Mouse (Mus musculus) testis, postnatal 10 days (tissue): ENCODE measurements around the gene Atp9a.

Experiments used
- DNase-seq: peaks from one replicate; pipeline ENCODE4 v3.0.0; 2021; ENCODE audit warnings: low spot score

Gene Atp9a

DNA sequence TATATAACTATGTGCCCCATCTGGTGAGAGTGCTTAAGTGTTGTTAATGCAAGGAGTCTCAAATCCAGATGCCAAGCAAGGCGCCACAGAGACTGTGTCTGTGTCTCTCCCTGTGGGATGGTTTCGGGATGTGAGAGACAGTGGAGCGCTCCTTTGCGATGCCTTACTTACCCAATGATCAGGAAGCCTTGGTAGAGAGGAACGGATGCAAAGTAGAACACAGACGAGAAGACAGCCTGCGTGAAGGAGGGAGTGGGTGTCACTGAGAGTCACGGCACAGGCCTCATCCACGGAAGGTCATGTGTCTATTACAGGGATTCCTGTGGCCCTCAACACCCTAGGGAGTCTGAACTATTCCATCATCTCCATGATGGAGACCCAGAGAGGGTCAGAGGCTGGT is 101.7 kb downstream of the Atp9a start:
- no peak for DNase-seq

DNA sequence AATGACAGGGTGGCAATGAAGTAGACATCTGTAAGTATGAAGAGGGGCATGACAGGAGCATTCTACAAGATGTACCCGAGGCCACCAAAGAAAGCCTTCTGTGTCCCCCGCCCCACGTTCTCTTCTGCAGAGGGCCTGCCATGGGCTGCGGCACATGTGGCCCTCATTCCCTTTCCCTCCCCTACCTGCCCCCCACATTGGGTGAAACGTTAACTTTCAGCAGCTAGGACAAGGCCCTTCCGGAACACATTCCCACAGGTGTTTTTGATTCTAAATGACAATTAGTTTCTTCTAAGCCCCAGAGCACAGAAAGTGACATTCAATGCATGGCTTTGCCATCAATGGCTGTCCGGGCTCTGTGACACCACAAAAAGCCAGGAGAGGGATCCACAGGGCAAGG is 107.3 kb downstream of the Atp9a start:
- DNase-seq = no peak

DNA sequence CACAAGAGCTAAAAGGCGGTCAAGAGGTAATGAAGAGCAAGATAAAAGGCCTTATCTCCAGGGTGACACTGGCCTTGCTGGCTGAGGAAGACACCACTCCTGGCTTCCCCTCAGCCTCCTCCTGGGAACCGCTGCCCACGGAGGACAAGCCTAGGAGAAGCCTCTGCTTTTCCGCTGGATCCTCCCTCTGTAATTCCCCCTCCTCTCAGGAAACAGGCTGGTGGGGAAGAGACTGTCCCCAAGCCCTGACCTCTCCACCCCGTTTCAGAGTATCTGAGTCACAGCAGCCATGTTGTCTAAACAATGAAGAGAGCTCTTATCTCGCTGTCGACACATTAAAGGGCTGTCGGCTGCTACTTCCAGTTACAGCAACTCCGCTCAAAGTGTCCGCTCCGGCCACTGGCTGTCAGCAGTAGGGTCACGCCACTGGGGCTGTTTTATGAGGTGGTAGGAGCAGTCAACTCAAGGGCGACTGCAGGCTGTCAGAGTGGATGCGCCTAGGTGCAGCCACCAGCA is 108.8 kb downstream of the Atp9a start:
- DNase-seq = no peak

DNA sequence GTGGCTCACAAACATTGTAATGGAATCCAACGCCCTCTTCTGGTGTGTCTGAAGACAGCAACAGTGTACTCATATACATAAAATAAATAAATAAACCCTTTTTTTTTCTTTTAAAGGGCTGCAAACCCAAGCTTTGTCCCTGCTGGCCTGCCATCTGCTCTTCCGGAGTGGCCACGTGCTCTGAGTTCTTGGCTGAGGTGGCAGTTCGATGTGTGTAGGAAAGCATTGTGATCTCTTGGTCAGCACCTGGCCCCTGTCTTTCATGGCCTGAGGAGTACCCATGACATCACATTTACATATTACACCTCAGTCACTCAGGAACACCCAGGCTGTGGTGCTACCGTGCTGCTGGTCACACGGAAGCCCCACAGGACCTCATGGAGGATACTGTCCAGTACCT is 109.7 kb downstream of the Atp9a start:
- no peak for DNase-seq

DNA sequence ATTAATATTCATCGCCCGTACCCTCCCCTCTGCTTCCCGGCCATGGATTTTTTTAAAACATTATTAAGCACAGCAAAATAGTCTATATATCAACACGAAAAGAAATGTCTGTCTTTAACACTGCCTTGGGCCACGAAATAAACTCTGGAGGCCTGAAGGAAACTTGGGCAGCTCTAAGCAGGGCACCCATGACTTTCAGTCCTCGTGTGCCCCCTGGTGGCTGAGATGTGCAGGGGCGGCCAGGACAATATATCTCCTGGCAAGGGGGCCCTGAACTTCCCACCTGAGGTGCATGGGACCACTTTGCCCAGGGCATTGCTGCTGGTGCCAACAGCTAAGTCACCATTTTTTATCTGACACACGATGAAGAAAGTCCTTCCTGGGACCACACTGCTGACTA is 113.4 kb downstream of the Atp9a start:
- peak; percentile 93 for DNase-seq

DNA sequence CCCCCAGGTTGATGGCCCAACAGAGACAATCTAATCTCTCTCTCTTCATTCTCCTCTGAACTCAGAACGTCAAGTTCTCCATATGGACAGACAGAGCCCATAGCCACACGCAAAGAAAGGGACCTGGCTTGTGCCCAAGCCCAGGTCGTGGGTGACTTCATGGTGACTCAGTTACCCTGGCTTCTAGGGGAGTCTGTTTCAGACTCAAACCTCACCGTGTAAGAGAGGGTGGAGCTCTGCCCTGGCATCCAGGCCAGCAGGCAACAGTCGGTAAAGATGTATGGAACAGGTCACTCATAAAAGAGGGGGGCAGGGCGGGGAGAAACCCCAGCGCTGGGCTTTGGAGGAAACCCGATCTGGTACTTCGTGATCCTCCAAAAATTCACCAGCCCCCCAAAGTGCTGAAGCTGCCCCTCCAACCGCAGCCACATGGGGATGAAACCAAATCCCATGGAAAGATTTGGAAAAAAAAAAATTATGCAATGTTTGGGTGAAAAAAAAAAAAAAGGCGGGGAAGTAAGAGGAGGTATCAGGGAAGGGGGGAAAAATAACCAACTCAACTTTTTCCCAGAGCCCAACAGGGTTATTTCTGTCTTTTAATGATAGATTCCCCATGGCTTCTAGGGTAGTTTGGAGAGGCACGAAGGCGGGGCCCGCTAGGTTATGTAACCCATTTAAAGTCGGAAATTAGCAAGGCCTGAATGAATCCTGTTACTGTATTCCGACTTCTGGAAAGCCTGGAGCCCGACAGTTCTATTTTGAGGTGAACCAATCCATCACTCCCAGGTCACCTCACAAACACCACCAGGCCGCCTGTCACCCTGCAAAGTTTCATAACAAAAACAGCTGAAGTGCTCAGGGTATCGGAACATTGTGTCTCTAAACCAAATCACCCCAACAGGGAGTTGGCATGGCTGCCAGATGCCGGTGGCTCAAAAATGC is 114.1 kb downstream of the Atp9a start:
- DNase-seq = no peak

DNA sequence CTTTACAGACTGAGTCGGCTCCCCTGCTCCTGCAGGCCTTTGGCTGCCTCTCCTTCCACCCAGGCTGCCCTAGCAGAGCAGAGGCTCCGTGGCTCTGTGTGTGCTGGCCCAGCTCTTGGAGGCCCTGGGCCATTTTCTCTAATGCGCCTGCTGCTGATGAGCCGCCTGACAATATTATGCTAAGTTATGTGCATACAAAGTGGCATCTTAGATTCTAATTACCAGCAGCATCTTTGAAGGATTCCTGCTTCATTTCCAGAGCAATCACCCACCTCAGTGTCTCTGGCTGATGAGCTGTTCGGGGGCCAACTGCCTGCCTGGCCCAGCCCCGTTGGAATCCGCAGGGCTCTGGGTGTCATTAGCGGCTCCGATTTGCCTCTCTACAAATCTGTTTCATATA is 115.8 kb downstream of the Atp9a start:
- DNase-seq = no peak

DNA sequence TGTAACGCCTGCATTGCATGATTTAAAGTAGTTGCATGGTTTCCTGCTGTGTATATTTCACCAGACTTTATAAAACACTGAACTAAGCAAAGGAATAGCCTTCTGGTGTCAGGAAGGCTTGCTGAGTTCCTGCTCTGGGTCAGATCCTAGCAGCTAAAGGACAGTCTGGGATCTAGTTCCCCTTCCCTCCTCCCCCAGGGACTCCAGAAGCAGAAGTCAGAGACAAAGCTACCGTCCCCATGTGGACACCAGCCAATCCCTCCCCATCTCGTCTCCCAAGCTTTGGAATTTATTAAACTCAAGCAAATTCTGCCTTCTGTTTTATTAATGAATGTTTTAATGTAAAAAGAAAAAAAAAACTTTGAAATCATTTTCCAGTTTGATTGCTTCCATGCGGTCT is 117.1 kb downstream of the Atp9a start:
- no peak for DNase-seq

DNA sequence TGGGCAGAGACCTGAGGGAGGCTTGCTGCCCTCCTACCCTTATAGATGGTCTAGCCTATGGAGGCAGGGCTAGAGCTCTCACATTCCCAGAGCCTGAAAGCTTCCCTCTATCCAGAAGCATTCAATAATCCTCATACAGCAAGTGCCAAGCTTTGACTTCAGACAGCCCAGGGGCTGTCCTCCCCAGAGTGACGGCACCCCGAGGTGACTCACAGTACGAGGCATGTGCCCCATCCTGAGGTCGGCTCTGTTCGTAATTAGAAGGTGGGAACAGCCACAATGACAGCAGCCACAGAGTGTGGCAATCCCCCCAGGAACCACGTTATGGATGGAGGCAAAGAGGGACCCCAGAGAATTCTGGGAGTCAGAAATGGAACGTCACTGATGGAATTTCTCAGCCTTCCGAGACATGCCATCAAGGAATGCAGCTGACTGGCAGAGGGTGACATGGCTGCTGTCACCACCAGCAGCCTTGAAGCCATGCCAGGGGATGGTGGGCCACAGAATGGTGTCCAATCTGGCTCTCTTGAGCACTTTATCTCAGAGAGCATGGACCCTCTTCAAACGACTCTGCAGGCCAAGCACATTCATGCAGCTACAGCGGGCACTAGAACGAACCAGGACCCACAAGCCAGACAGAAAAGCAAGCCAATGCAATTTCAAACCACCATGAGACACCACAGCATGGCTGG is 121.0 kb downstream of the Atp9a start:
- no peak for DNase-seq

DNA sequence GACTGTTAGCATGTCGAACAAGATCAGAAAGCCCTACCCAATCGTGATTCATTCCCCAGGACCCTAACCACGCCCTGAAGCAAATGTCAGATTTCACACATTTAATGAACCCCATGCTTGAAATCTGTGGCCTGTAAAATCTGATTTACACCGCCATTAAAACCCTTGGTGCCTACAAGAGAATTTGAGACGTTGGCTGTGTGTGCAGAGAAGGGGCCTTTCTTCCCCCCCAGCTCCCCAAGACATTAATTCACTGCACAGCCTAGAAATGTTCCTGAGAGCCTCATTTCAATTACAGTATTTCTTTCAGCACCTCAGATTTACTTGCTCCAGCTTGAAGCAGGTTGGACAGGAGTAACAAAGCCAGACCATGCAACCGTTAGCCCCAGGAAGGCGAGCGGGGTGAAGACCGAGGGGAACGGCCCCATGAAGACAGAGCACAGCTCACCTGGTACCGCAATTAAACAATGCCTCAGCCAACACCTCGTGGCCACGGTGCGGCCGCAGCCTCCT is 123.9 kb downstream of the Atp9a start:
- no peak for DNase-seq

DNA sequence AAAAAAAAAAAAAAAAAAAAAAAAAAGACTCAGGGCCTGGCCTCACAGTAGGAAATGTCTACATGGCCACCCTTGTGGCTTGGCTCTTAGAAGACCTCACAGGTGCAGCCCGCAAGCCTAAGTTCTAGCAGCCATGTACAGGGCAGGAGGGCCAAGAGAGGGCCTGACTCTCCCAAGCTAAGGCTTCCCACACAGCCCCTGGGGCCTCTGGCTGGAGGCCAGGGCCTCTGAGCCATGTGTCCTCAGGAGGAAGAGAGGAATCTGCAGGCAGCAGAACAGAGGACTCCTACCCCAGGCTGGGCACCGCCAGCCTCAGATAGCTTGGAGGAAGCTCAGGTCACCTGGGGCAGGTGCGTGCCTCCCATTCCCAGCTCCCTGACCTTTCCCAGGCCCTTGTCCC is 127.0 kb downstream of the Atp9a start:
- no peak for DNase-seq

DNA sequence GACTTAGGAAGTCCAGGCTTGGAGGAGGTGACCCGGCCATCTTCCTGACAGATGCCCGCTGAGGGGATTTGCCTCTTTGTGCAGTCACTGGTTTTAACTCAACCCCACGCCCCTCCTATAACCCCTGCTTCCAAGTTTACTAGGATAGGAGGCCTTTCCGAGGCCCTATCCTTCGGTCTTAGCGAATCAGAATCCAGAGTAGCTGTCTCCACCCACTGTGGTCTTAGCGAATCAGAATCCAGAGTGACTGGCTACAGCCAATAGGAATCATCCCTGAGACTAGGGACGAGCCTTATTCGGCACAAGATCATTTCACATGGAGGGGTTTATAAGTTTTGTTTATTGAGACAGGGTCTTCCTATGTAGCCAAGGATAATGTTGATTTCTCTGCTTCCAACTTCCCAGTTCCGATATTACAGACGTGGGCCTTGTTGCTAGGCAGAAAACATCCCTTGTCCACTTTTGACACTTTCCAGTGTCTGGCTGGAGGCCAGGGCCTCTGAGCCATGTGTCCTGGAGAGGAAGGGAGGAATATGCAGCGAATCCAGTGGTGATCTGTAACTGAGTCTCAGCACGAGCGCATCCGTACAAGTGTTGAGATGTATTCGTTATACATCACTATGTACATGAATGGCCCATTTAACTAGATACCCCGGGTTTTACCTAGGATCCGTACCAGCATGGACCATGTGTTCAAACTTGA is 127.9 kb downstream of the Atp9a start:
- DNase-seq = no peak

DNA sequence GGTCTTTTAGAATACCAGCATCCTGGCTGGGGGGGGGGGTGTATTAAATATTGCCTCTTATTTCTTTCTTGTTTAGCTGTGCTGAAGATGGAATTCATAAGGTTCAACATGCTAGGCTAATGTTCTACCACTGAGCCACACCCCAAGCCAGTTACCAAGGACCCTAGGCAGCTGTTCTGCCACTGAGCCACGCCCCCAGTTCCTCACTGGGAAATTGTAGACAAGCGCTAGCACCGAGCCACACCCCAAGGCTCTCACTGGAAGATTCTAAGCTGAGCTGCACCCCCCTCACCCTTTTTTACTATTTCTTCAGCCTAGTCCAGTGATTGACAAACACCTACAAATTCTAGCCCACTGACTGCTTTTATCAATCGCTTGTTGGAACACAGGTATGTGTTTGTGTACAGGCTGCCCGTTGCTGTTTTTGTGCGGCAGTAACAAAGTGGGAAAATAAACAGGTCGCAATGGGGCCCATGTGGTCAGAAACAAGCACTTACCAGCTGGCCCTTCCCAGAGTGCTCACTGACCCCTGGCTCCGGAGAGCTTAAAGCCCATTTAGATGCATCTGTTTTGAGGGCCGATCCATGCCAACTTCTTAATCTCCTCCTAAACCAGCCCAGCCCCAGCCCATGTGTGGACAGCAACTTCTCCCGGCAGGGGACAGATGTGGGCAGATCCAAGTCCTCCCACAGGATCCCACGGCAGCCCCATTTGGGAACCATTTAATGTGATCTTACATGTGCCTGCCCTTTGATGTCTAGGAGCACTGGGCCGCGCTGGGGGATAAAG is 128.9 kb downstream of the Atp9a start:
- DNase-seq = no peak

DNA sequence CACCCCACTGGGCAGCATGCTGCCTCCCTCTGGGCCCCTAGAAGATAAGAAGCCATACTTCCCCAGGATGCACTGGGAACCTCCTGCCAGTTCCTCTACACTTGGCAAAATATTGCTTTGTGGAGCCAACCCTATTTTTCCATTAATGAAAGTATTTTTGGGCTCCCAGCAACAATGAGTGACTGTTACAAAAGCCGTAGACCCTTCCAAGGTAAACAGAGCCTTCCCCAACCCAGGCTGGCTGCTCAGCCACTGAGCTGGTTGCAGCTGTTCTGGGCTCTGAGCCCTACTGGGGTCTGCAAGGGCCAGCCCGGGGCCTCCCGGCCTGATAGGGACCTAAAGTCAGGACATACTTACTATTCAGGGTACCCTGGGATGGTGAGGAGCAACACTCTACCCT is 131.3 kb downstream of the Atp9a start:
- no peak for DNase-seq

DNA sequence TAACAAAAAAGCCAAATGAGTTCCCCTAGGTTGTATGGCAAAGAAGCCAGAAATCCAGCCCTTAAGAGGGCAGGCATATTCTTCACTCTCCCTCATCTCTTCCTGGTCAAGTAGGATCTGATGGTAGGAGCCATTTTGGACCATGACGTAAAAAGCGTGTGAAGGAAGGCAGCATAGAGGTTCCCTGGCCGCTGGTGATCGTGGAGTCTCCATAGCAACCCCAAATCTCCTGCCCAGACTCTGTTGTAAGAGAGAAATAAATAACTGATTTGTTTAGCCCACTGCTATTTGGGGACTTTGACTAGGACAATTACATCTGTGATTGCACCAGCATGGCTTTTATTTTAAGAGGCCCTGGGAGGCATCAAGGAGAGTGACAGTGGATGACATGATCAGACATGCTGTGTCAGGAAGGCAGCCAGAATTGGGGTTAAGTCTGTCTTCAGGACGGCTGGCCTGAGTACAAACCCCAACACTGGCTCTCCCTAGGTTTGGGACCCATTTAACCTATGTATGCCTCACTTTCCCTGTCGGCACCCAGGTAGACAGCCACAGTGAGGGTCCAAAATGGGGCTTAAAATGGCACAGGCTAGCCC is 132.5 kb downstream of the Atp9a start:
- no peak for DNase-seq

DNA sequence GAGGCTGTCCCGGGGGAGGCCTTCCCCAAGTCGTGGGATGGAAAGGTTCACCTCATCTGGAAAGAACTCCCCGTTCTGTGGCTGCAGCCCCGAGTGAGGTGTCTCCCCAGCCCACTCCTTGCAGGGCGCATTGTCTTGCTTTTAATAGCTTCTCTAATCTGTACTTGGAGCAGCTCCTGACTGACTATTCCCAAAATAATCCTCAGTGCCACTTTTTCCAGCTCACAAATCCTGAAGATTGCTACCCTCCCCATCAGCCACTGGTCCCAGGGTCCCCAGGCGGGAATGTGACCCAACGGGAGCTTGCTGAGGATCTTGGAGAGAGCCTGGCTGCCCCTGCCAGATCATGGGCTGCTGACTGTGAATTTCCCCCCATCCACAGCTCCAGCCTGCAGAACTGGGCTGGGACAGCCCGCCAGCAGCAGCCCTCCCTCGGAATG is 134.1 kb downstream of the Atp9a start:
- no peak for DNase-seq

DNA sequence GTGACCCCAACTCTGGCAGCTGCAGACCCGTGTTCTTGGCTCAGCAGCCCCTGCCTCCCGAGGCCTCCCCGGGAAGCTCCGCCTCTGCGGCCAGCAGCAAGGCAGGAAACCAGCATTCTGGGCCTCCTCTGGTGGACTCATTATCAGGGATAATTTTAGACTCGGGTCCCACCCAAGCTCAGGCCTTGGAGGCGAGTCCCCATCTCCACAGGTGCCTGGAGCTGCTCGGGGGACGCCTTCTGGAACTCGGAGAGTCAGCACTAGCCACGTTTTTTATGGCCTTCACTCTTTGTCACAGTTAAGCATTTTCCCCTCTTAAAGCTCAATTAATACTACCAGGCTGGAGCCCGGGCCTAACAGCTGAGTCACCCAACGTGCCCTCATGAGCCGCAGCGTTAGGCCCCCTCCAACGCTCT is 137.5 kb downstream of the Atp9a start:
- DNase-seq = no peak

DNA sequence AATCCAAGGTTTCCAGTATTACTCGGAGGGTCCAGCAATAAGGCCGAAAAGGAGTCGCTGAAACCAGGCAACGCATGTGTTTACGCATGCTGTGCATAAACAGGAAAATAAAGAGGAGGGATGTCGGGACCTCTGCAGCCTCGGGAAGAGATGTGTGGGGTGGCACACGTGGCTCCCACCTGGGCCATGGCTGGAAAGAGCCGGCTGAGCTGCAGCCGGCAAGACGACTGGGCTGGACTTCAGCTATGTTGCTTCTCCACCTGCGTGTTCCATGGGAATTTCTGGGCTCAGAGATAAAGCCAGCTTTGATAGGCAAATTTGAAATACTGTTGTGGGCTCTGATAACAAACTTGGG is 139.8 kb downstream of the Atp9a start:
- DNase-seq = no peak

DNA sequence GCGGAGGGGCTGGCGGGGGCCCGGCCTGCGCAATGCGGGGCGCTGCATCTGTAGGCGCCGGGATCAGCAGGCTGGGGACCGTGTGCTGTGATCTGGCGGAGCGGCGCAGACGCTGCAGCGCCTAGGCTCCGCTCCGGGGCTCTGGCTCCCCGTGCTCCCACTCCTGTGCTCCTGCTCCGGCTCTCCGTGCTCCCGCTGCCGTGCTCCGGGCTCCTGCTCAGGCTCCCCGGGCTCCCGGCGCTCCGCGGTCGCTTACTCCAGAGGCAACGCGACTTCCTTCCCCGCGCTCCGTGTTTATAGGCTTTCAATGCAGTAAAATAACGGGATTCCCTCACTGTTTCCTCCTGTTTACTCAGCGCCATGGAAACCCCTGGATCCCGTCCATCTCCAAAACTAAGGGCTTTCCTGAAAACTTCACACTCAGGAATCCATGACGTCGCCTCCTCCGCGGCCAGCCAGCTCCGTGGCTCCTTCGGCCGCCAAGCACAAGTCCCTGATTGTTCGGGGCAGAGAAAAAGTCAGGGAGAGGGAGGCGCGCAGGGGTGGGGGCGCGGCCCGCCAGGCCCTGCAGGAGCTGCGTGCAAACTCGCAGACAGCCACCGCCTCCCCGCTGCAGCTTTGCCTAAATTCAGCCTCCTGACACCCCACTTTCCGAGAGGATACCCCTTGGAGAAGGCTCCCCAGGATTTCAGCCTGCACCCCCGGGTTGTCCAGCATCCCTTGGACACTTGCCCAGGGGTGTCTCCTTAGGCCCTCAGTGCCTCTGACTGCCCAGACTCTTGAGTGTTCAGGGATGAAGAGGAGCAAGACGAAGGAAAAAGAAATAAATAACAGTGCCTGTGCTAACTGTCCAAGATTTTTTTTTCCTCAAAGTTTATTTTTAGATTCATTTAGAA is 140.5 kb downstream of the Atp9a start, which contains the start of gene Nfatc2:
Nfatc2 (minus strand) TSS at position 167 of the 896 bp plus-strand sequence.
- peak; percentile 87 for DNase-seq
